In the genomic region with DNA sequence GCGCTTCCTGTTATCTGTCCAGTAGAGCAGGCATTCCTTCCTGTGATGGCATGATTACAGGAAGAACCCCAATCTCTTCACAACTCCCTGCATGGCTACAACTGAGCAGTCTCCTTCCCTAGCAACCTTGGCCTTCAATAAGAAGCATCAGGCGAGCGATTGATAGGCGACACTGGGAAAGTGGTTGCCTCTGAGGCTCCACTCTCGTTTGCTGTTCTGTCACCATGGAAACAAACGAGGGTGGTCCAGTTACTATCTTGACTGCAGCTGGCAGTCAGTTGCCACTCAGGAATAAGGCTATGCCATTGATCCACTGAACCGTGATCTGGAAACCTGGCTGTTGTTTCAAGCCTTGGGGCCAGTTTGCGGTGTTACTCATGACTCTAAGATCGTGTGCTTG, we compare ENCODE assay signal across 24 mouse cellular contexts. TPM values are rescaled to one million over a fixed set of nuclear protein-coding genes. Genes with fewer than 3 reads are reported as not detected.
A peak's percentile ranks its signal among the peaks of the same experiment; 100 is the strongest.
DNase-seq lines count a peak whose midpoint lies in the region; ATAC-seq and TF ChIP-seq lines count a peak whose summit lies in the region.
"Had no signal": no experiment of that assay in that cellular context is flagged by ENCODE, and none has a peak within 500 bp of the region (broad histone marks: within the 10 kb centered on the region; RNA-seq: fewer than 3 reads in every experiment).

No protein-coding gene starts in this region.

- H3K4me1 ChIP-seq in kidney, adult 2 months (ENCODE audit: control insufficient read depth, insufficient read depth, low read length): peaks cover 20% of the 10 kb centered on the region
- 0 out of 2 replicates have a peak, but pooled peaks cover 5% of the 10 kb centered on the region for H3K4me1 ChIP-seq in kidney, embryonic 16.5 days (ENCODE audit: insufficient read depth, low read length)
- H3K4me1 ChIP-seq in midbrain, embryonic 15.5 days: peaks cover 12% of the 10 kb centered on the region
- no peaks in the 10 kb centered on the region for H3K4me1 ChIP-seq in limb, embryonic 10.5 days
- H3K4me1 ChIP-seq in embryonic facial prominence, embryonic 10.5 days: 0 out of 2 replicates have a peak, but pooled peaks cover 4% of the 10 kb centered on the region
- H3K4me1 ChIP-seq: embryonic facial prominence, embryonic 15.5 days; heart, embryonic 12.5 days; limb, embryonic 15.5 days; liver, embryonic 15.5 days; stomach, embryonic 15.5 days had no signal

- H3K36me3 ChIP-seq in kidney, adult 2 months (ENCODE audit: control insufficient read depth, insufficient read depth, low read length): no peaks in the 10 kb centered on the region
- H3K36me3 ChIP-seq in kidney, embryonic 16.5 days (ENCODE audit: insufficient read depth, low read length): no peaks in the 10 kb centered on the region
- H3K36me3 ChIP-seq in midbrain, embryonic 15.5 days (replicated peaks): no peaks in the 10 kb centered on the region
- no peaks in the 10 kb centered on the region for H3K36me3 ChIP-seq in limb, embryonic 10.5 days
- no peaks in the 10 kb centered on the region for H3K36me3 ChIP-seq in embryonic facial prominence, embryonic 10.5 days (replicated peaks)
- H3K36me3 ChIP-seq: embryonic facial prominence, embryonic 15.5 days; heart, embryonic 12.5 days; limb, embryonic 15.5 days; liver, embryonic 15.5 days; neural tube, embryonic 12.5 days; stomach, embryonic 15.5 days had no signal

- TF ChIP-seq CTCF in kidney, adult 2 months (conservative IDR thresholded peaks at IDR 0.05; ENCODE audit: insufficient read depth, insufficient read length, low read depth, low read length): no peak
- no peak for TF ChIP-seq CTCF in brain, embryonic 14.5 days (IDR thresholded peaks at IDR 0.05; ENCODE audit: borderline replicate concordance, extremely low read depth, insufficient read depth, insufficient read length)

- WGBS in kidney, adult 2 months: 58% methylated on average over 9 of the region's 9 CpGs
- WGBS in kidney, embryonic 16.5 days: 47% methylated on average over 9 of the region's 9 CpGs
- WGBS in midbrain, embryonic 15.5 days: 50% methylated on average over 9 of the region's 9 CpGs
- WGBS in limb, embryonic 10.5 days: 64% methylated on average over 9 of the region's 9 CpGs
- WGBS in embryonic facial prominence, embryonic 10.5 days: 72% methylated on average over 9 of the region's 9 CpGs

- no peak overlapping the region for H3K4me2 ChIP-seq in kidney, embryonic 16.5 days (replicated peaks; ENCODE audit: low read depth, low read length)
- H3K4me2 ChIP-seq in midbrain, embryonic 15.5 days: no peak overlapping the region
- H3K4me2 ChIP-seq: embryonic facial prominence, embryonic 15.5 days; heart, embryonic 12.5 days; limb, embryonic 15.5 days; liver, embryonic 15.5 days; neural tube, embryonic 12.5 days; stomach, embryonic 15.5 days had no signal

- no peaks in the 10 kb centered on the region for H3K9me3 ChIP-seq in kidney, embryonic 16.5 days (ENCODE audit: low read length)
- H3K9me3 ChIP-seq in midbrain, embryonic 15.5 days: no peaks in the 10 kb centered on the region
- H3K9me3 ChIP-seq in limb, embryonic 10.5 days (replicated peaks): no peaks in the 10 kb centered on the region
- H3K9me3 ChIP-seq in embryonic facial prominence, embryonic 10.5 days: no peaks in the 10 kb centered on the region
- H3K9me3 ChIP-seq: embryonic facial prominence, embryonic 15.5 days; limb, embryonic 15.5 days; liver, embryonic 15.5 days; neural tube, embryonic 12.5 days; stomach, embryonic 15.5 days had no signal

- no peak for ATAC-seq in kidney, embryonic 16.5 days (ENCODE audit: low FRiP score, low TSS enrichment)
- ATAC-seq in midbrain, embryonic 15.5 days (replicated peaks): peak; percentile 61
- ATAC-seq: inflammation-experienced regulatory T-cells, adult 6 months had no signal

- H3K27ac ChIP-seq in kidney, adult 2 months (ENCODE audit: insufficient read depth, low read depth, low read length): no peak overlapping the region
- H3K27ac ChIP-seq in kidney, embryonic 16.5 days (ENCODE audit: low read length): no peak overlapping the region
- H3K27ac ChIP-seq in midbrain, embryonic 15.5 days: peak overlapping the region; percentile 43; the same call in 1 of the 2 replicates
- H3K27ac ChIP-seq in limb, embryonic 10.5 days: no peak overlapping the region
- H3K27ac ChIP-seq in embryonic facial prominence, embryonic 10.5 days (replicated peaks): no peak overlapping the region
- H3K27ac ChIP-seq: embryonic facial prominence, embryonic 15.5 days; gastrocnemius, adult 2 months; limb, embryonic 15.5 days; liver, embryonic 15.5 days; neural tube, embryonic 12.5 days; stomach, embryonic 15.5 days had no signal

- no peak overlapping the region for H3K4me3 ChIP-seq in kidney, adult 2 months (ENCODE audit: insufficient read depth, low read depth, low read length)
- no peak overlapping the region for H3K4me3 ChIP-seq in kidney, embryonic 16.5 days (ENCODE audit: low read length)
- H3K4me3 ChIP-seq in midbrain, embryonic 15.5 days: no peak overlapping the region
- H3K4me3 ChIP-seq in limb, embryonic 10.5 days: no peak overlapping the region
- no peak overlapping the region for H3K4me3 ChIP-seq in embryonic facial prominence, embryonic 10.5 days
- H3K4me3 ChIP-seq: embryonic facial prominence, embryonic 15.5 days; gastrocnemius, adult 2 months; heart, embryonic 12.5 days; limb, embryonic 15.5 days; liver, embryonic 15.5 days; neural tube, embryonic 12.5 days; stomach, embryonic 15.5 days had no signal

- peak; percentile 47 for DNase-seq in kidney, adult 2 months
- peak; percentile 73 for DNase-seq in brain, embryonic 14.5 days (ENCODE audit: low read depth)
- peak; percentile 22 for DNase-seq in brain, embryonic 18.5 days (ENCODE audit: low read depth, low spot score)
- no peak for DNase-seq in limb, embryonic 10.5 days (ENCODE audit: low spot score)
- no peak for DNase-seq in heart, adult 11 months
- no peak for DNase-seq in embryonic facial prominence, embryonic 10.5 days (ENCODE audit: low spot score)
- DNase-seq: adrenal gland, adult 8-10 months; cerebellum, adult 11 months; embryo, embryonic 11 days; gastrocnemius, adult 2 months; heart, postnatal 14 days; right cerebral cortex, postnatal 25 days; thymus, adult 2 months had no signal

- H3K27me3 ChIP-seq in kidney, adult 2 months (replicated peaks; ENCODE audit: control insufficient read depth, insufficient read depth, low read length): no peaks in the 10 kb centered on the region
- no peaks in the 10 kb centered on the region for H3K27me3 ChIP-seq in kidney, embryonic 16.5 days (ENCODE audit: insufficient read depth, low read length)
- no peaks in the 10 kb centered on the region for H3K27me3 ChIP-seq in midbrain, embryonic 15.5 days (replicated peaks)
- peaks cover 11% of the 10 kb centered on the region; the same call in 1 of the 2 replicates for H3K27me3 ChIP-seq in limb, embryonic 10.5 days (ENCODE audit: low read depth, poor library complexity, severe bottlenecking)
- H3K27me3 ChIP-seq in embryonic facial prominence, embryonic 10.5 days (replicated peaks; ENCODE audit: low read depth, poor library complexity, severe bottlenecking): 0 out of 2 replicates have a peak, but pooled peaks cover 7% of the 10 kb centered on the region
- H3K27me3 ChIP-seq: embryonic facial prominence, embryonic 15.5 days; liver, embryonic 15.5 days; neural tube, embryonic 12.5 days; stomach, embryonic 15.5 days had no signal

- H3K9ac ChIP-seq in kidney, embryonic 16.5 days (replicated peaks; ENCODE audit: low read length): no peak overlapping the region
- H3K9ac ChIP-seq in midbrain, embryonic 15.5 days: no peak overlapping the region
- H3K9ac ChIP-seq: embryonic facial prominence, embryonic 15.5 days; heart, embryonic 12.5 days; limb, embryonic 15.5 days; liver, embryonic 15.5 days; neural tube, embryonic 12.5 days; stomach, embryonic 15.5 days had no signal

- no peak for TF ChIP-seq POLR2A in kidney, adult 2 months (IDR thresholded peaks at IDR 0.05; ENCODE audit: low read depth, low read length)
- TF ChIP-seq POLR2A in brain, embryonic 14.5 days (IDR thresholded peaks at IDR 0.05; ENCODE audit: borderline replicate concordance, extremely low read depth, insufficient read depth, insufficient read length, poor library complexity, severe bottlenecking): no peak

RNA-seq across cellular contexts. Expression of gene Lep, which starts 7.8 kb away (rescaled TPM):
- polyA plus RNA-seq in kidney, adult 2 months (2012; rRNA removed): 1.4 and 2.6 TPM in 2 replicates
- polyA plus RNA-seq in kidney, embryonic 16.5 days (2015; fragmentation: Nextera tagmentation; extraction: Ambion mirVana): not detected in 2 replicates
- not detected in 2 replicates for polyA plus RNA-seq in brain, embryonic 14.5 days (2012; rRNA removed)
- polyA plus RNA-seq in midbrain, embryonic 15.5 days (2015; fragmentation: Nextera tagmentation; extraction: Ambion mirVana): not detected in 2 replicates
- not detected in 2 replicates for polyA plus RNA-seq in limb, embryonic 10.5 days (2016; fragmentation: Nextera tagmentation; extraction: Ambion mirVana)
- polyA plus RNA-seq in embryonic facial prominence, embryonic 10.5 days (2016; fragmentation: Nextera tagmentation; extraction: Ambion mirVana): not detected in 2 replicates
- polyA plus RNA-seq: embryonic facial prominence, embryonic 15.5 days; heart, embryonic 12.5 days; inflammation-experienced regulatory T-cells, adult 6 months; kidney, embryonic 14.5 days; limb, embryonic 15.5 days; liver, embryonic 15.5 days; lung, embryonic 16.5 days; neural tube, embryonic 12.5 days; stomach, embryonic 15.5 days had no signal

Comparison
In these comparisons a context has a peak if more than half of its experiments do, and no peak if none do; other contexts are left out.
1. DNase-seq: peak in kidney, adult 2 months (single experiment), brain, embryonic 14.5 days (single experiment) and brain, embryonic 18.5 days (single experiment); none in limb, embryonic 10.5 days (single experiment), heart, adult 11 months (single experiment) and embryonic facial prominence, embryonic 10.5 days (single experiment).